8 mouse cellular contexts compared by ENCODE assay signal in the genomic region with DNA sequence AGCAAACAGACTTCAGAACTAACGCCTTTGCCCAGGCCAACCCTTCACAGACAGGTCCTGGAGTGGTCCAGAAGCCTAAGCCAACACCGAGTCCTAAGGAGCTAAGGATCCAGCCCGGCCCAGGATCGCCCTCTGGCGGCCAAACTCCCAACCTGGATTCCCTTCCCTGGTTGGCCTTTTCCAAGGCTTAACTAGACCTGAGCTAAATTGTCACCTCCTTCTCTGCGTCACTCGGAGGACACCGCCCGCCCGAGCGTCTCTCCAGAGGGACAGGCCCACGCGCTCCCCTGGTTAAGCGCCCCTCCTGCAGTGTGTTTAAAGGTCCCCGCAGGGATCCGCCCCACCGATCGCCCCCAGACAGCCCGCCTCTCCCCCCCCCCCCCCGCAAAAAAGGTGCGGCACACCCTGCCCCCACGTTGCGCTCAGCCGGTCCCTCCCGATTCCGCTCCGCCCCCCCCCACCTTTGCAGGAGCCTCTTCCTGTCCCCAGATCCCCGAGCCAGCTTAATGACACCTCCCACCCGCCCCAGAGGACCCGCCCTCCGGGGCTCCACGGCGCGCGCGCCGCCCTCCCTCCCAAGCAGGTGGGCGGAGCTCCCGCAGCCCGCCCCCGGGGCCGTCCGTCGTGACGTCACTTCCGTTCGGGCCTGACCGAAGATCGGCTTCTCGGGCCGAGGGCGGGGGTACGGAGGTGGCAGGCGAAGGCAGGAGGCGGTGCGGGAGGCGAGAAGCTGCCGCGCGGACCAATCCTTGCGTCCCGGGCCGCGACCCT. TPM values are rescaled to one million over a fixed set of nuclear protein-coding genes. Genes with fewer than 3 reads are reported as not detected.
DNase-seq lines count a peak whose midpoint lies in the region; ATAC-seq lines count a peak whose summit lies in the region.

Gene Mlf2 (plus strand): TSS at position 633 of the 771 bp plus-strand sequence.

- peak within 1 kb of the TSS; percentile 98 for H3K27ac ChIP-seq in hindbrain, embryonic 15.5 days (replicated peaks)

- H3K9ac ChIP-seq in hindbrain, embryonic 15.5 days, result peak within 1 kb of the TSS; percentile 99

- peak within 1 kb of the TSS; percentile 99 for H3K4me3 ChIP-seq in hindbrain, embryonic 15.5 days

- peak; percentile 95 for ATAC-seq in hindbrain, embryonic 15.5 days (ENCODE audit: low FRiP score, low read depth)

- H3K4me1 ChIP-seq in hindbrain, embryonic 15.5 days (replicated peaks), result peaks cover 28% of the 10 kb centered on the region

- peak; percentile 99 for DNase-seq in R1 (ENCODE audit: low read depth, low spot score)
- DNase-seq in cerebellum, postnatal 25 days, result peak; percentile 100
- DNase-seq in frontal cortex, postnatal 36 days (ENCODE audit: low spot score in 2 of 2), result peak; percentile 99
- peak; percentile 98 for DNase-seq in left cerebral cortex, adult 11 months (ENCODE audit: low spot score)
- peak; percentile 99 to 100 for DNase-seq in lung, postnatal 4 days
- DNase-seq in retina, postnatal 7 days (ENCODE audit: low read depth, low spot score), result peak; percentile 98
- DNase-seq in urinary bladder, adult 2 months (ENCODE audit: low spot score), result peak; percentile 98

- H3K27me3 ChIP-seq in hindbrain, embryonic 15.5 days, result no peaks in the 10 kb centered on the region

- under 1% methylated on average over 56 of the region's 64 CpGs for WGBS in hindbrain, embryonic 15.5 days

- peaks cover 27% of the 10 kb centered on the region for H3K36me3 ChIP-seq in hindbrain, embryonic 15.5 days

- no peaks in the 10 kb centered on the region for H3K9me3 ChIP-seq in hindbrain, embryonic 15.5 days

- H3K4me2 ChIP-seq in hindbrain, embryonic 15.5 days, result peak within 1 kb of the TSS; percentile 90

RNA-seq across cellular contexts. Expression of gene Mlf2, which starts in this region (rescaled TPM):
- polyA plus RNA-seq in hindbrain, embryonic 15.5 days (2015; fragmentation: Nextera tagmentation; extraction: Ambion mirVana), result 565 and 615 TPM in 2 replicates
- polyA plus RNA-seq in urinary bladder, adult 2 months (2012; rRNA removed), result 273 and 291 TPM in 2 replicates

Comparison
In these comparisons a context has a peak if more than half of its experiments do, and no peak if none do; other contexts are left out.
1. Peak in every context shown above with its lines: DNase-seq, ATAC-seq, H3K4me3 ChIP-seq and H3K27ac ChIP-seq.